Mouse (Mus musculus) inflammation-experienced regulatory T-cells, adult 16 weeks (primary cell): ENCODE measurements around the gene Alg12. TPM values are rescaled to one million over a fixed set of nuclear protein-coding genes. Genes with fewer than 3 reads are reported as not detected.

Experiments used
- polyA plus RNA-seq: library from polyadenylated mRNA; unstranded; fragments of 100-300 nt; shearing (Covaris generic); gene quantifications from one replicate; pipeline ENCODE4 v1.2.1, GENCODE M21; 2017

Alg12 gene
- 16.0 TPM for polyA plus RNA-seq

GRCm38 (mm10) chr15:88819026-88819905, at the start of gene Alg12, which contains the start of gene Creld2:
Gene Alg12, minus strand, starts transcription at chr15:88819318.
Gene Creld2, plus strand, starts transcription at chr15:88819646.

GRCm38 (mm10) chr15:88861772-88862622, 42.9 kb upstream of the Alg12 start, which contains the start of gene Pim3:
Gene Pim3, plus strand, starts transcription at chr15:88862186.

Other genes with a start within 250 kb of the Alg12 start
- not detected for gene Zdhhc25, start 219.0 kb downstream of the Alg12 start, polyA plus RNA-seq
- gene Brd1, start 85.1 kb downstream of the Alg12 start, polyA plus RNA-seq: 11.9 TPM
- 3.7 TPM for gene Zbed4, start 67.7 kb downstream of the Alg12 start, polyA plus RNA-seq
- gene Creld2, start 328 bp upstream of the Alg12 start, polyA plus RNA-seq: 27.4 TPM
- gene Pim3, start 42.9 kb upstream of the Alg12 start, polyA plus RNA-seq: 3.5 TPM
- not detected for gene Ttll8, start 135.1 kb upstream of the Alg12 start, polyA plus RNA-seq
- gene Mlc1, start 159.7 kb upstream of the Alg12 start, polyA plus RNA-seq: not detected
- gene Mov10l1, start 163.6 kb upstream of the Alg12 start, polyA plus RNA-seq: not detected
- gene Panx2, start 240.4 kb upstream of the Alg12 start, polyA plus RNA-seq: 0.30 TPM